In the genomic region with DNA sequence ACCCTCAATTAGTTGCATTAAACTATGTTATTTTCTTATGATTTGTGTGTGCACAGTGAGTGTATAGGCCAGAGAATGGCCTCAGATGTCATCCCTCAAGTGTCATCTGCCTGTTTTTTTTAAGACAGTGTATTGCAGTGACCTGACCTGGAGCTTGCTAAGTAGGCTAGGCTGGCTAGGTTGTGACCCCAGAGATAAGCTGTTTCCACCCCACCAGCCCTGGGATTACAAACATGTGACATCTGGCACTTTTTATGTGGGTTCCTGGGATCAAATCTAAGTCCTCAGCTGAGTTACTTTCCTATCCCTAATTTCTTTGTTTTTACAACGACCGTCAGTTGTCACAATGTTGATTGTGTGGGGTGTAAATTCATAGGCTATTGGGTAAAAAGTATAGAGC, we compare ENCODE assay signal across 15 mouse cellular contexts.
"Had no signal": no experiment of that assay in that cellular context is flagged by ENCODE, and none has a peak within 500 bp of the region (broad histone marks: within the 10 kb centered on the region; RNA-seq: fewer than 3 reads in every experiment).

No protein-coding gene starts in this region.

- H3K4me3 ChIP-seq: neural tube, embryonic 12.5 days; neural tube, embryonic 13.5 days; neural tube, embryonic 15.5 days; stomach, embryonic 15.5 days had no signal

- H3K27me3 ChIP-seq: neural tube, embryonic 12.5 days; neural tube, embryonic 13.5 days; neural tube, embryonic 15.5 days; stomach, embryonic 15.5 days had no signal

- H3K36me3 ChIP-seq: neural tube, embryonic 12.5 days; neural tube, embryonic 13.5 days; neural tube, embryonic 15.5 days; stomach, embryonic 15.5 days had no signal

- H3K9me3 ChIP-seq: neural tube, embryonic 12.5 days; neural tube, embryonic 13.5 days; neural tube, embryonic 15.5 days; stomach, embryonic 15.5 days had no signal

- H3K27ac ChIP-seq: neural tube, embryonic 12.5 days; neural tube, embryonic 13.5 days; neural tube, embryonic 15.5 days; stomach, embryonic 15.5 days; stomach, postnatal 0 days had no signal

- H3K9ac ChIP-seq: neural tube, embryonic 12.5 days; neural tube, embryonic 13.5 days; neural tube, embryonic 15.5 days; stomach, embryonic 15.5 days had no signal

- H3K4me1 ChIP-seq: neural tube, embryonic 12.5 days; neural tube, embryonic 13.5 days; neural tube, embryonic 15.5 days; stomach, embryonic 15.5 days had no signal

- H3K4me2 ChIP-seq: neural tube, embryonic 12.5 days; neural tube, embryonic 13.5 days; neural tube, embryonic 15.5 days; stomach, embryonic 15.5 days had no signal

- DNase-seq: right cerebral cortex, adult 18-20 months; right cerebral cortex, postnatal 14 days; right cerebral cortex, postnatal 4 days; spleen, adult 18-20 months; thymus, adult 18-20 months; thymus, adult 2 months; thymus, postnatal 14 days; thymus, postnatal 25 days; thymus, postnatal 36 days; thymus, postnatal 4 days had no signal
